Mouse (Mus musculus) WW6 (cell line): ENCODE measurements at regions not wholly inside any gene's neighbourhood (a gene's known extent, or its start where the extent isn't known, plus 50 kb on each side); places are given as distances from the start of the nearest gene placed in this dataset.

ENCODE experiments used
- DNase-seq: peaks from one replicate; pipeline ENCODE4 v3.0.0-alpha.2; 2013; ENCODE audit warnings: low read depth, low spot score

GRCm38 (mm10) chr9:61135917-61136316, 236.2 kb upstream of the Tle3 start:
- DNase-seq, result no peak

- DNase-seq, result no peak
Measured at GRCm38 (mm10) chr9:61138741-61139368, 233.3 kb upstream of the Tle3 start.

GRCm38 (mm10) chr9:61143101-61143500, 229.1 kb upstream of the Tle3 start:
- DNase-seq, result no peak

- no peak for DNase-seq
Measured at GRCm38 (mm10) chr9:61144685-61145318, 227.4 kb upstream of the Tle3 start.

GRCm38 (mm10) chr9:61145738-61146137, 226.4 kb upstream of the Tle3 start:
- no peak for DNase-seq

GRCm38 (mm10) chr9:61151201-61151600, 221.0 kb upstream of the Tle3 start:
- no peak for DNase-seq

GRCm38 (mm10) chr9:61151901-61152337, 220.2 kb upstream of the Tle3 start:
- DNase-seq, result no peak

- no peak for DNase-seq
Measured at GRCm38 (mm10) chr9:61154721-61155120, 217.4 kb upstream of the Tle3 start.

- no peak for DNase-seq
Measured at GRCm38 (mm10) chr9:61155851-61156250, 216.3 kb upstream of the Tle3 start.

GRCm38 (mm10) chr9:61158192-61158770, 213.9 kb upstream of the Tle3 start:
- DNase-seq, result no peak

- DNase-seq, result no peak
Measured at GRCm38 (mm10) chr9:61159159-61159558, 213.0 kb upstream of the Tle3 start.

- DNase-seq, result no peak
Measured at GRCm38 (mm10) chr9:61159616-61160015, 212.6 kb upstream of the Tle3 start.

- no peak for DNase-seq
Measured at GRCm38 (mm10) chr9:61162884-61163283, 209.3 kb upstream of the Tle3 start.

GRCm38 (mm10) chr9:61163671-61164288, 208.4 kb upstream of the Tle3 start:
- no peak for DNase-seq

- no peak for DNase-seq
Measured at GRCm38 (mm10) chr9:61164501-61165251, 207.5 kb upstream of the Tle3 start.

- no peak for DNase-seq
Measured at GRCm38 (mm10) chr9:61166115-61166514, 206.1 kb upstream of the Tle3 start.

GRCm38 (mm10) chr9:61167097-61167842, 204.9 kb upstream of the Tle3 start:
- no peak for DNase-seq

GRCm38 (mm10) chr9:61168931-61169330, 203.2 kb upstream of the Tle3 start:
- no peak for DNase-seq

- no peak for DNase-seq
Measured at GRCm38 (mm10) chr9:61169506-61170090, 202.6 kb upstream of the Tle3 start.

GRCm38 (mm10) chr9:61170921-61171320, 201.2 kb upstream of the Tle3 start:
- DNase-seq, result no peak

GRCm38 (mm10) chr9:61172421-61172820, 199.7 kb upstream of the Tle3 start:
- no peak for DNase-seq
